In the genomic region with DNA sequence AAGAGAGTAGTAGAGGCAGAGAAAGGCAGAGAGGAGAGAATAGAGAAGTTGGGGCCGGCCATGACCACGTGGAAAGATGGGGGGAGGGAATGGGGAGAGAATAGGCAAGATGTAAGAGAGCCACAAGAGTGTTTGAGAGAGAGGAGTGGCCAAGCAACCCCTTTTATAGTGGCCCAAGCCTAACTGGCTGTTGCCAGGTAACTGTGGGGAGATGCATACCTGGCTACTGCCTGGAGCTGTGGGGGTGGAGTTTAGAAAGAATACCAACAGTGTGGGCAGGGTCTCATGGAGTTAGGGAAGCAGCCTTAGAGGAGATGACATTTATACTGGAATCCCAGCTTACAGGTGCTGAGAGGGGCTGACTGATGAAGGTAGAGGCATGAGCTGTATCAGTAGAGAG, we compare ENCODE assay signal across 22 mouse cellular contexts. TPM values are rescaled to one million over a fixed set of nuclear protein-coding genes. Genes with fewer than 3 reads are reported as not detected.
DNase-seq lines count a peak whose midpoint lies in the region; ATAC-seq and TF ChIP-seq lines count a peak whose summit lies in the region.
"Had no signal": no experiment of that assay in that cellular context is flagged by ENCODE, and none has a peak within 500 bp of the region (broad histone marks: within the 10 kb centered on the region; RNA-seq: fewer than 3 reads in every experiment).

No protein-coding gene starts in this region.

- no peak for TF ChIP-seq POLR2A in thymus, adult 2 months (IDR thresholded peaks at IDR 0.05; ENCODE audit: control insufficient read depth, extremely low read depth, insufficient read depth, low read length, poor library complexity)

- H3K27me3 ChIP-seq in lung, embryonic 14.5 days (ENCODE audit: insufficient read depth, low read length): no peaks in the 10 kb centered on the region
- no peaks in the 10 kb centered on the region for H3K27me3 ChIP-seq in midbrain, embryonic 16.5 days (ENCODE audit: control insufficient read depth, insufficient read depth, low read depth, low read length)
- no peaks in the 10 kb centered on the region for H3K27me3 ChIP-seq in midbrain, embryonic 11.5 days (ENCODE audit: control insufficient read depth, insufficient read depth, low read length)
- H3K27me3 ChIP-seq in thymus, adult 2 months (ENCODE audit: control insufficient read depth, insufficient read depth, low read length): no peaks in the 10 kb centered on the region
- H3K27me3 ChIP-seq: embryonic facial prominence, embryonic 13.5 days; forebrain, embryonic 13.5 days; heart, embryonic 13.5 days; hindbrain, embryonic 12.5 days had no signal

- H3K36me3 ChIP-seq in lung, embryonic 14.5 days (ENCODE audit: insufficient read depth): no peaks in the 10 kb centered on the region
- H3K36me3 ChIP-seq in midbrain, embryonic 16.5 days (ENCODE audit: control insufficient read depth, insufficient read depth, low read length): no peaks in the 10 kb centered on the region
- H3K36me3 ChIP-seq in midbrain, embryonic 11.5 days (ENCODE audit: control insufficient read depth, insufficient read depth, low read length): no peaks in the 10 kb centered on the region
- no peaks in the 10 kb centered on the region for H3K36me3 ChIP-seq in thymus, adult 2 months (ENCODE audit: control insufficient read depth, insufficient read depth, low read length)
- H3K36me3 ChIP-seq: embryonic facial prominence, embryonic 13.5 days; G1E; heart, embryonic 13.5 days; hindbrain, embryonic 12.5 days had no signal

- 29% methylated on average over 2 of the region's 2 CpGs for WGBS in lung, embryonic 14.5 days
- WGBS in midbrain, embryonic 16.5 days: 39% methylated on average over 2 of the region's 2 CpGs
- WGBS in midbrain, embryonic 11.5 days: 24% methylated on average over 2 of the region's 2 CpGs
- 9% methylated on average over 2 of the region's 2 CpGs for WGBS in thymus, adult 2 months

- H3K4me2 ChIP-seq in lung, embryonic 14.5 days: 0 out of 2 replicates have a peak overlapping the region, but pooled peaks have one; percentile 18
- H3K4me2 ChIP-seq in midbrain, embryonic 16.5 days (ENCODE audit: low read length): no peak overlapping the region
- H3K4me2 ChIP-seq in midbrain, embryonic 11.5 days: no peak overlapping the region
- H3K4me2 ChIP-seq: embryonic facial prominence, embryonic 13.5 days; forebrain, embryonic 13.5 days; heart, embryonic 13.5 days; hindbrain, embryonic 12.5 days had no signal

- DNase-seq in lung, embryonic 14.5 days: peak; percentile 45
- no peak for DNase-seq in lung, postnatal 4 days
- no peak for DNase-seq in midbrain, embryonic 11.5 days (ENCODE audit: low spot score, missing footprints)
- peak; percentile 43 for DNase-seq in ZHBTc4 (ENCODE audit: low read depth, low spot score)
- DNase-seq in thymus, adult 2 months: no peak
- DNase-seq: adrenal gland, adult 2 months; adrenal gland, postnatal 25 days; cerebellum, adult 18-20 months; cerebellum, adult 9-11 months; cerebellum, postnatal 36 days; gastrocnemius, adult 2 months; gastrocnemius, postnatal 25 days; heart, postnatal 10 days; heart, postnatal 4 days had no signal

- no peak overlapping the region for H3K27ac ChIP-seq in lung, embryonic 14.5 days (ENCODE audit: low read depth)
- no peak overlapping the region for H3K27ac ChIP-seq in midbrain, embryonic 16.5 days (ENCODE audit: low read length)
- H3K27ac ChIP-seq in midbrain, embryonic 11.5 days (ENCODE audit: low read depth, low read length): no peak overlapping the region
- no peak overlapping the region for H3K27ac ChIP-seq in thymus, adult 2 months (ENCODE audit: control insufficient read depth, insufficient read depth, low read length)
- H3K27ac ChIP-seq: embryonic facial prominence, embryonic 13.5 days; forebrain, embryonic 13.5 days; gastrocnemius, adult 2 months; heart, embryonic 13.5 days; hindbrain, embryonic 12.5 days had no signal

- TF ChIP-seq CTCF in lung, embryonic 14.5 days (IDR thresholded peaks at IDR 0.05; ENCODE audit: low read depth): no peak
- no peak for TF ChIP-seq CTCF in thymus, adult 2 months (IDR thresholded peaks at IDR 0.05; ENCODE audit: borderline replicate concordance, control insufficient read depth, extremely low read depth, insufficient read depth, low read length, poor library complexity)

- no peaks in the 10 kb centered on the region for H3K4me1 ChIP-seq in lung, embryonic 14.5 days (ENCODE audit: insufficient read depth)
- no peaks in the 10 kb centered on the region for H3K4me1 ChIP-seq in midbrain, embryonic 16.5 days (ENCODE audit: control insufficient read depth, insufficient read depth, low read length)
- H3K4me1 ChIP-seq in midbrain, embryonic 11.5 days (ENCODE audit: control insufficient read depth, insufficient read depth, low read length): no peaks in the 10 kb centered on the region
- peaks cover 4% of the 10 kb centered on the region for H3K4me1 ChIP-seq in thymus, adult 2 months (replicated peaks; ENCODE audit: control insufficient read depth, insufficient read depth, low read length)
- H3K4me1 ChIP-seq: forebrain, embryonic 13.5 days; hindbrain, embryonic 12.5 days had no signal

- H3K4me3 ChIP-seq in lung, embryonic 14.5 days (ENCODE audit: low read depth, low read length): no peak overlapping the region
- H3K4me3 ChIP-seq in midbrain, embryonic 16.5 days (ENCODE audit: low read depth, low read length): no peak overlapping the region
- H3K4me3 ChIP-seq in midbrain, embryonic 11.5 days (ENCODE audit: low read depth, low read length): no peak overlapping the region
- no peak overlapping the region for H3K4me3 ChIP-seq in thymus, adult 2 months (ENCODE audit: control insufficient read depth, insufficient read depth, low read length)
- H3K4me3 ChIP-seq: embryonic facial prominence, embryonic 13.5 days; forebrain, embryonic 13.5 days; gastrocnemius, adult 2 months; heart, embryonic 13.5 days; hindbrain, embryonic 12.5 days had no signal

- ATAC-seq in lung, embryonic 14.5 days (ENCODE audit: insufficient read depth): peak; percentile 89
- peak; percentile 48; the same call in 1 of the 2 replicates for ATAC-seq in midbrain, embryonic 16.5 days
- no peak for ATAC-seq in midbrain, embryonic 11.5 days (ENCODE audit: low FRiP score)
- ATAC-seq: activated CD4-positive, CD25-positive, alpha-beta regulatory T cell, adult 4 months; forebrain, embryonic 13.5 days; hindbrain, embryonic 16.5 days had no signal

- H3K9me3 ChIP-seq in lung, embryonic 14.5 days (ENCODE audit: low read depth, low read length): no peaks in the 10 kb centered on the region
- H3K9me3 ChIP-seq in midbrain, embryonic 16.5 days (replicated peaks; ENCODE audit: control insufficient read depth, low read length, poor library complexity, severe bottlenecking): no peaks in the 10 kb centered on the region
- no peaks in the 10 kb centered on the region for H3K9me3 ChIP-seq in midbrain, embryonic 11.5 days (ENCODE audit: control insufficient read depth, low read length)
- H3K9me3 ChIP-seq: embryonic facial prominence, embryonic 13.5 days; forebrain, embryonic 13.5 days; G1E; heart, embryonic 13.5 days; hindbrain, embryonic 12.5 days had no signal

- no peak overlapping the region for H3K9ac ChIP-seq in lung, embryonic 14.5 days
- H3K9ac ChIP-seq in midbrain, embryonic 16.5 days (ENCODE audit: low read depth, low read length): no peak overlapping the region
- H3K9ac ChIP-seq in midbrain, embryonic 11.5 days (ENCODE audit: low read length): no peak overlapping the region
- H3K9ac ChIP-seq: embryonic facial prominence, embryonic 13.5 days; forebrain, embryonic 13.5 days; heart, embryonic 13.5 days; hindbrain, embryonic 12.5 days had no signal

RNA-seq across cellular contexts. Expression of a gene that starts 48.2 kb away (rescaled TPM):
- polyA plus RNA-seq in lung, embryonic 14.5 days (2014; fragmentation: Nextera tagmentation; extraction: Ambion mirVana): 0.47 and 0.73 TPM in 2 replicates
- polyA plus RNA-seq in midbrain, embryonic 16.5 days (2015; fragmentation: Nextera tagmentation; extraction: Ambion mirVana): 14.7 and 14.8 TPM in 2 replicates
- 4.3 and 5.6 TPM in 2 replicates for polyA plus RNA-seq in midbrain, embryonic 11.5 days (2014; fragmentation: Nextera tagmentation; extraction: Ambion mirVana)
- polyA plus RNA-seq in thymus, adult 2 months (2012; rRNA removed): 0.06 and 0.09 TPM in 2 replicates
- polyA plus RNA-seq: activated CD4-positive, CD25-positive, alpha-beta regulatory T cell, adult 4 months; adrenal gland, adult 2 months; G1E had no signal

Comparison
In these comparisons a context has a peak if more than half of its experiments do, and no peak if none do; other contexts are left out.
1. DNase-seq: peak in lung, embryonic 14.5 days (single experiment) and ZHBTc4 (single experiment); none in lung, postnatal 4 days (0 of 2), midbrain, embryonic 11.5 days (single experiment) and thymus, adult 2 months (single experiment).